Mouse (Mus musculus) lung, postnatal 36 days (tissue): ENCODE results near the gene Urah.

ENCODE experiments used
- DNase-seq: peaks from one replicate; pipeline ENCODE4 v3.0.0; 2022; ENCODE audit warnings: mixed read lengths

The Urah gene

DNA sequence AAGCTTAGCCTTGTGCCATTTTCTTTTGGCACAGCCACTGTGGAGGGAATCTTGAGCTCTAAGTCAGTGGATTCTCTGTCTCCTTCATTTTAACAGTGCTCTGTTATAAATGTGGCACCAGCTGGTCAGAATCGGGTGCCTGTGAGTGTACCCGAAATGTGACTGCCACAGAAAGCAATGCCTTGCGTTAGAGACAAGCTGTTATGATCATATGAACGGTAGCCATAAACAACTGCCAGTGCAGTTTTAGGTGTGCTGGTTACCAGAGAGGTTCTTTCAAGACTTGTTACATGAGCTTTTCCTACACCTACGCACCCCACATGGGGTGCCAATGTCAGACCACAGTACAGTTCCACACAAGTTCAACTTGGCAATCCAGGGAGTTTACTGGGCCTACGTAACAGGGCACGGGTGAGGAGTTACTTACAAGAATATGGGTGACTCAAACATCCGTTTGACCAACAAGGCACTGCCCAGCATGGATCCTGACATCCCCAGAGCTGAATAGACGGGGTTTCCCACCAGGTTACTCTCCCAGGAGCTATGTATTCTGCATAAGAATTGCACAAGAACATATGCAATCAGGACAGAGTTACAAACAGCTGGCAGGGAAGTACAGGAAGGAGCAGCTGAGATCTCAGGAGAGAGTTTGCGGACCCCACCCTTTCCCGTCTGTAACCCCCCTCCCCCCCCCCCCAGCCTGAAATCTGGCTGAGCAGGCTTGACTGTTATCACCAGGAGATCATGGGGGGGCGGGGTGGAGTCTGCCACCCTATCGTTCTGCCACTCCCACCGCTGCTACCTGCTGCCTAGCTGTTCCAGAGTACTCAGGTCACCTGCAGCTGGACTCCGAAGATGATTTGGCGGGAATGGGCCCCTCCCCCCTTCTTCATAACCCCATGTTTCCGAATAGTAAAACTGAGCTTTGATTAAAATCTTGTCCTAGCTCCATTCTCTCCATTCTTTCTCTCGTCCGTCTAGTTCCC is 6.2 kb downstream of the Urah start:
- DNase-seq = peak; percentile 41

DNA sequence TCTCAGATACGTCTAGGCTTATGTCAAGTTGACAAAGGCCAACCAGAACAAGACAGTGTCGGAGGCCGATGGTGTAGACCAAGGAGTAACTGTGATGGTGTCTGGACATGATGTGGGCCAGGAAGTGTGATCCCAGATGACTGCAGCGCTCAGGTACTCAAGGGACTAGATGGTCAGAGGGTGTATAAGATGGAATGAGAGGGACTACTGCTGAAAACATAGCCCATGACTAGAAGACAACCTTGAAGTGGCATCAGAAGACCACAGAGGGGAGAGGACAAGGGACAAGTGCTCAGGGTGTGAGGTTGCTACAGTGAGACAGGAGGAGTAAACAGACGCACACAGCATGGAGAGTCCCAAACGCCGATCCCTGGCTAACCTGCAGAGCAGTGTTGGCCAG is 9.0 kb downstream of the Urah start:
- DNase-seq = no peak

DNA sequence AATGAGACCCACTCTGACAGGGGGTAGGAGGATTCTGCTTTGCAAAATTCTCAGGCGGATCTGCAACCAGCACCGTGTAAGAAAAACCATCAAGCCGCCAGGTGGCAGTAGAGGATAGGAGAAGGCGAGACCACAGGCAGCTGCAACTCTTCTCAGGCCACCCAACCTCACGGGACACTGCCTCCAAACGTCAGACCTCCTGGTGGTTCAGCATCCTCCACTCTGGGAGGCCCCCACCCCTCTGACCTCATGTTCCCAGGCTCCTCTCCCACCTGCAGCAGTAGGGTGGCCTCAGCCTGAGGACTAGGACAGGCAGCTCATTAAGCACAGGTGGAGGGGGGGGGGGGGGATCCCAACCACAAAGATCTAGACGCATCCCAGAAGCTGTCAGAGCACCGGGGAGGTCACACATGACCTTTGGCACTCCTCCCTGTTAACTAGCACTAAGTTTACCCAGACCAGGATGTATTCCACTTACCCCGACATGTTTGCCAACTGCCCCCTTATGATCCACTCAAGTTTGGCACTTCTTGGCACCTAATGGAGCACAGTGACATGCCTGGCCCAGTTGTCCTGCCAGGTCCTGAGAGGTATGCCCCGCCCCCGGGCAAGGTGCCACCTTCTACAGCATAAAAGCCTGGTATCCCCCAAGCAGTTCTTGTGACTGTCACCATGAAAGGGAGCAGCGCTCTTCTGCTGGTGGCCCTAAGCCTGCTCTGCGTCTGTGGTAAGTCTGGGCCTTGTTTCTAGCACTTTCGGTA is 10.3 kb downstream of the Urah start, which contains the start of gene Scgb1c1:
Gene Scgb1c1, plus strand, starts transcription at position 643 of the 761 bp plus-strand sequence.
- DNase-seq = peak; percentile 95

DNA sequence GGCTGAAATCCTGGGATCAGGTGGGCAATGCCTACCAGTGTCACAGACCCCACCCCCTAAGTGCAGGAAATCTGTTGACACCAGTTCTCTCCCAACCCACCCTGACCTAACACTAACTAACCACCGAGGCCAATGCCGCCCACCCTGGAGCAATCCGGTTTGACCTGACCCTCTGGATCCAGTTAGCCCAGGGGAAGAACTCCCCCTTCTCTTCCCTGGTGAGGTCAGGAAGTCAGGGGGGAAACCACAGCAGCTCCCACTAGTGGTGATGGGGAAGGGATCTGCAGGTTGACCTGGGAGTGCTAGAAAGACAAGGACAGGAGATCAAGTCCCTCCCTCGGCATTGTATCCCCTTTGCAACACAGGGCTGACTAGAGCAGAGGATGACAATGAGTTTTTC is 10.9 kb downstream of the Urah start:
- no peak for DNase-seq

DNA sequence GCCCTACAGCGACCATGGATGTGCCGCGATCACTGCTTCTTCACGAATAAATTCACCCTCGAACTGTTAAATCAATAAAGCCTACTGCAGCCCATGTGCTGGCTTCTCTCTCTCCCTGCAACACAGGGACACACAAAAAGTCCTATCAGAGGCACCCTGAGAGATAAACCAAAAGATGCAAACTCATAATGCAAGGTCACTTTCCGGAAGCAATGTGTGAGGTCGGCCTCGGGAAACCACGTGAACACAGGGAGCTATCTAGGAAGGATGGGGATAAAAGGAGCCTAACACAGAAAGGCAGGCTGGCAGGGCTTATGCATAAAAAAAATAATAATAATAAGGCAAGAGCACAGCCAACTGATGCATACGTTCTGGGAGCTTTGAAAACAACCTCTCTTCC is 11.9 kb downstream of the Urah start:
- DNase-seq = no peak

DNA sequence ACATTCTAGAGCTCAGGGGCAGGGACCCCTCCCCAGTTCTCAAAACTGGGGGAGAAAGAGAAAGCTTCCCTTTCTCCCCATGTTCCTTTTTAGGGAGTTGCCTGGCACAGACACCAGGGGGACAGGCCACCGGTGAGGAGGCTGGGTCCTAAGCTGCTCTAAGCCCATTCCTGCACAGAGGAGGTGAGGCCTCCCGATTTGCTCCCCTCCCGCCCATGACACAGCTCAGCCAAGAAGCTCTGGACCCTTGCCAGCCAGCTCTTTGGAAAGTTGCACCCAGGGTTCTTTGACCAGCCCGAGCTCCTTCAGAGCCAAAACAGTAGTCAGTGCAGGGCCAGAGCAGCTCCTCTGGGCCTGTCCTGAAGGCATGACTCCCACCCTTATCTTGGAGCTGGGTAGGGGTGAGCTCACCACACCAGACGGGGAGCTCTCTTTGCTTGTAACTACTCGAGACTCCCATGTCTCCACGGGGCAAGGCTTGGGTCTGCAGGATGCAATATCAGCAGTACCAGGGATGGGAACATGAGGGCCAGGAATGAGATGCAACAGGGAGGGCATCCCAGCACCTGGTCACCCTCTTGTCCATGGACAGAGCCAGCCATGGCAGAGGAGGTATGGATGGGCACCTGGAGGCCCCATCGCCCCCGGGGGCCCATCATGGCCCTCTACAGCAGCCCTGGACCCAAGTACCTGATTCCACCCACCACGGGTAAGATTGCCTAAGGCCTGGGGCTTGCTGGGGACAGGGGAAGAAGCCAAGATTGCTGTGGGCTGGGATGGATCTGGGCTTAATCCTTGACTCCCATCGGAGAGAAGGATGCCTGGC is 13.2 kb downstream of the Urah start, which contains the start of gene Odf3:
Gene Odf3, plus strand, starts transcription at position 51 of the 826 bp plus-strand sequence.
- peak; percentile 42 for DNase-seq

DNA sequence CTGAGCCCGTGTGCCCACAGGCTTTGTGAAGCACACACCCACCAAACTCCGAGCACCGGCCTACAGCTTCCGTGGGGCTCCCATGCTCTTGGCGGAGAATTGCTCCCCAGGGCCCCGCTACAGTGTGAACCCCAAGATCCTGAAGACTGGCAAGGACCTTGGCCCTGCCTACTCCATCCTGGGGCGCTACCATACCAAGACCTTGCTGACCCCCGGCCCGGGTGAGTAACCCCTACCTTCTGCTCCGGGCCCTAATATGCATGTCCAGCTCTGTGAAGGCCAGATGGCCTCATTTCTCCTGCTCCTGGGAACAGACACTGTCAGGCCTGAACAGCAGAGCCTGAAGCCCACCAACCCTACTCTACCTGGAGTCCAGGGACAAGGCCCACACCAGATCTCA is 13.8 kb downstream of the Urah start:
- DNase-seq = no peak

DNA sequence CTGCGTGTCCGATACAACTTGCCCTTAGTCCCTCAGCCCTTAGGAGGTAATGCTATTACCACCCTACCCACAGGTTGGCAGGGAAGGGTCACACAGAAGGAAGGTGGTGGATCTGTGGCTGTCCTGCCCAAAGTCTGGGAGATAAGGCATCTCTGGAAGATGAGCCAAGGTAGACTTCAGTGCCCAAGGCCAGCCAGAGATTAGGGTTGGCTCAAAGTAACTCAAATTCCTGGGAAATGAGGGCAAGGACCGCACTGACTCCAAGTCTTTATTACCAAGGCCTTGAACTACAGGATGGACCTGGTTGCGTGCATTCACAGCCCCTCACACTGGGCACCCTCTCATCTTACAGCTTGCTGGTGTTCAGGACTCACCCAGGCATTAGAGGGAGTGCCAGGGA is 17.1 kb downstream of the Urah start:
- DNase-seq = no peak

DNA sequence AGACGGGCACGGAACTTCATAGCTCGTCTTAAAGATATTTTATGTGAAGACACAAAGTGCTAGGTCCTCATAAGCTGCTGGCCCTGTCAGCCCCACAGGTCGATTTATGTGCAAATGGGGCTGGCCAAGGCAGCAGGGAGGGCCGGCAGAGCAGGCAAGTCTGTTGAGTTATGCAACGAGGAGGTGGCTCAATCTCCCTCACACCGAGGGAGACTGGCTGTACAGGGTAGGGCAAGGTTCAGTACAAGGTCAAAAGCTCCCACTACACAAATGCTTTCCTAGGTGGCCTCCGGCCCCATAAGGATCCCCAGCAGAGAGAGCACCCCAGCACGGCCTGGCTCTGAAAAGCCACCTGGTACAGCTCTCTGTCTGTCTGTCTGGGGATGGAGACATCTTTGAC is 18.6 kb downstream of the Urah start:
- no peak for DNase-seq

DNA sequence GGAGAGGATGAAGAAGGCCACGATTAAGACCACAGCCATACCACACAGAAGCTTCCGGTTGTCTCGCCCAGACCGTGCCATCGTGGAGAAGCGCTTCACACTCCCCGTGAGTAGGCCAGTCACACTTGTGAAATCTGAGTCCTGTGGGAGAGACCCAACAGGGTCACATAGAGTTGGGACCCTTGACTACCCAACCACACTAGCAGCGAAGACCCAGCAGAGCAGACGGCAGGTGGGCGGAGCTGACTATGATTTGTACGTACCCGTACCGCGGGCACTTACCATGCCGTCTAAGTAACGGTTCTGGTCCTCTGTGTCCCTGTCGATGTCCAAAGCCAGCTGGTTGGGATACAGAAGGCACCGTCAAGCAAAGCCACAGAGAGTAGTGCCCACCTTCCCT is 19.7 kb downstream of the Urah start:
- DNase-seq = no peak

DNA sequence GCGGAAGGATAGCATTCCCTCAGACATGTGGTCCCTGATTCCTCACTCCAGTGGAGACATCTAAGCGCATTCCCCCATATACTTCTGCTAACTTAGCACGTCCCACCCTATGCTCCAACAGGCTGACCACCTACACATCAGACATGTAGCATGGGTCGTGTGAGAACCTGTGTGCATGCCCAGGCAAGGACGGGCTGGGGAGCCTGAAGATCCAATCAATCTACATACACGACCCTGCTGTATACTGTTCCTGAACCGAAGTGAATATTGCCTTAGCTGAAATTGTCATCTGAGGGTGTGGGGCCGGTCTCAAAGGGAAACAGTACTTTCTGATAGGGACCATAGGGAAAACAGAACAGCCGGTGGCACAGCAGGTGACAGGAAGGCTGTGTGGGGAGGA is 20.4 kb downstream of the Urah start:
- DNase-seq = no peak

DNA sequence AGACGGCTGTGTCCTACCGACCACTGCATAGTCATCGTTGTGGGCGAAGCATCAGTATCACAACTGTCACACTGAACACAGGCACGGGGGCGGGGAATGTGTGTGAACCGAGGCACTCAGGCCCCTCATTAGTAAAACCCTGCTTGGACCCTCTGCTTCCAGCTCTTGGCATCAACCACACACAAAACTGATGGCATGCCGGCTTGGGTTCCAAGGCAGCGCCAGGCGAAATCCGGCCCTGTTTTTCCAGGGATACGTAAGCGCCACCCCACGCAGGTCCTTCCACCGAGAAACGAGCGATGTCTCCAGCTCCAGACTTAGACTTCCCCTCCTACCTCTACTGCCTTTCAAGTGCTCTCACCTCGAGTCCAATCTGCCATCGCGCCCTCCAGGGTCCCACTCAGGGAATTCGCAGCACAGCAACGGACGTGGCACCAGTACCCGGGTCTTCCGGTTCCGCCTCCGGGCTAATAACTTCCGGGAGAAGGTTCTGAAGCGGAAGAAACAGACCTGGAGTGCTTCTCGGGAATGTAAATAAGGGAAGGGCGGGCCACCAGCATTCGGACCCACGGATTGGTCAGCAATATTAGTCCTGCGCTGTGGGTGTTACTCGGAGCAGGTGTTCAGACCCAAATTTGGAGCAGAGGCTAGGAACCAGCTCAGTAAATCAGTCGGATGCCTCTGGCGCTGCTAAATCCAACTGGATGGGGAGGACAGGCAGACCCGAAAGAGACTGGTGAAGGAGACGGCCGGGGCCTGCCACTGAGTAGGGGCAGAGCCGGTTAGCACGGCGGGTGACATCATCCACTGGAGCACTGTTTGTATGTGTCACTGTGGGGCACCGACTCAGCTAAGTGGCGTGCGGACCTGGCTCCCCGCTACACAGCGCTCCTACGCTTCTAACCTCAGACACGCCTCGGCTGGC is 21.3 kb downstream of the Urah start, which contains the start of gene Gm45785:
Gene Gm45785, minus strand, starts transcription at position 472 of the 925 bp plus-strand sequence.
- peak; percentile 96 for DNase-seq

DNA sequence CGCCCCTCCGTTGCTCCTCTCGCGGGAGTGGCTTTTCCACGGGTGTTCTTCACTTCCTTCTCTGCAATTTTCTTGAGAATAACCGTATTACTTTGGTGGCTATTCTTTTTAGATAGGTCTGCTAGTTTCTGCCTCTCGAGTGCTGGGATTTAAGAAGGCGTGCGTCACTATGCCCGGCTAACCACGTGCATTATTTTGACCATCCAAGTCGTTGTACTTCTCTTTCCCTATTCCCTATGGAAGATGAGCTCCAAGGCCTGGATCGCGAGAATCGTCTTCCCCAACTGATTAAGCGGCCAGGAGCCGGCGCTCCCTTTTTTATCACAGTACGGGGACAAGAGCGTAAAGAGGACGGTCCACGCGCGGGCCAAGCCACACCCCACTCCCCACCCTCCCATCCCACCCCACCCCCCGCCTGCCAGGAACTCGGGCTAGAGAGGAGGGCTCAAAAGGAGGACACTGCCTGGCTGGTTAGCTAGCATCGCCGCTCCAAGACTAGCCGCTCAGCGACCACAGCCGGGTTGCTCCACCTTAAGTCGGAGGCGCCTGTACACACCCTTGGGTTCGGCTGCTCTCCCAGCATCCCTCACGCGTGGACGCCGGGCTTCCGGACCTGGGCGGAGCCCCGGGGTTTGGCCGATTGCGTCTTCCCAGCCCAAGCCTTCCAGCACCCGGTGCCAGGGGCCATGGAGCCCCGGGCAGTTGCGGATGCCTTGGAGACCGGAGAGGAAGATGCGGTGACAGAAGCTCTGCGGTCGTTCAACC is 22.1 kb downstream of the Urah start, which contains the start of gene Ric8a:
Gene Ric8a, plus strand, starts transcription at position 173 of the 765 bp plus-strand sequence.
- peak; percentile 95 for DNase-seq

DNA sequence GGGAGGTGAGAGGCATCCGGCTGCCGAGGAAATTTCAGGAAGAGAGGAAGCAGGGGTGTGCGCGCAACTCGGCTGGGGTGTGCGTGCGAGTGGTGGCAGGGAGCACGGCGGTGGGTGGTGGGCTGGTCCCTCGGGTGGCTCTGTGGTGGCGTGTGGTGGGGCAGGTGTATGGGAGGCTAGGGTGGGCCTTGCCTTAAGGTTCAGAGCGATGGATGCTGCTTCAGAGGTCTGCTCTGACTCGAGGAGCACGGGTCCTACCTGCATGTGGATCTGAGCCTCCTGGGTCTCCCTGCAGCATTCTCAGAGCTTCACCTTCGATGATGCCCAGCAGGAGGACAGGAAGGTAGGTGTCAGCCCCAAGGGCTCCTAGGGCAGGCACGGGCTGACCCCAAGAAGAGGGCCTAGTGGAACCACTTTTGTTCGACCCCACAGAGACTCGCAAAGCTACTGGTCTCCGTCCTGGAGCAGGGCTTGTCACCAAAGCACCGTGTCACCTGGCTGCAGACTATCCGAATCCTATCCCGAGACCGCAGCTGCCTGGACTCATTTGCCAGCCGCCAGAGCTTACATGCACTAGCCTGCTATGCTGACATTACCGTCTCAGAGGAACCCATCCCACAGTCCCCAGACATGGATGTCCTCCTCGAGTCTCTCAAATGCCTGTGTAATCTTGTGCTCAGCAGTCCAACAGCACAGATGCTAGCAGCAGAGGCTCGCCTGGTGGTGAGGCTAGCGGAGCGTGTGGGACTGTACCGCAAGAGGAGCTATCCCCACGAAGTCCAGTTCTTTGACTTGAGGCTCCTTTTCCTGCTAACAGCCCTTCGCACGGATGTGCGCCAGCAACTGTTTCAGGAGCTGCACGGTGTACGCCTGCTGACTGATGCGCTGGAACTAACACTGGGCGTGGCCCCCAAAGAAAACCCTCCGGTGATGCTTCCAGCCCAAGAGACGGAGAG is 23.0 kb downstream of the Urah start, which contains the start of gene Bet1l:
Gene Bet1l, minus strand, starts transcription at position 28 of the 956 bp plus-strand sequence.
- no peak for DNase-seq

DNA sequence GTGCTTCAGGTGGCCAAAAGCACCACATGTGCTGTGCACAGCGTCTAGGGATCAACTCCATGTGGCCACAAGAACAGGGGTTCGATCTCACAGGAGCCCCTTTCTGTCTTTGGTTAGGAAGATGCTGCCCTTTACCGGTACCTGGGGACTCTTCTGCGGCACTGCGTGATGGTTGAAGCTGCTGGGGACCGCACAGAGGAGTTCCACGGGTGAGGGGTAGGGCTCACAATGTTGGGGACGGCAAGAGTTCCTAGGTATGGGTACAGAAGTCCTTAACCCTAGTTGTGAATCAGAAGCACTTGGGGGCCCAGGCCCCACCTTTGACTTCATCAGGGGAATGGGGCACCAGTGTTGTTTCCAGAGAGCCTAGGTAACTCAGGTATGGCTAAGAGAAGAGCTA is 23.9 kb downstream of the Urah start:
- DNase-seq = no peak

DNA sequence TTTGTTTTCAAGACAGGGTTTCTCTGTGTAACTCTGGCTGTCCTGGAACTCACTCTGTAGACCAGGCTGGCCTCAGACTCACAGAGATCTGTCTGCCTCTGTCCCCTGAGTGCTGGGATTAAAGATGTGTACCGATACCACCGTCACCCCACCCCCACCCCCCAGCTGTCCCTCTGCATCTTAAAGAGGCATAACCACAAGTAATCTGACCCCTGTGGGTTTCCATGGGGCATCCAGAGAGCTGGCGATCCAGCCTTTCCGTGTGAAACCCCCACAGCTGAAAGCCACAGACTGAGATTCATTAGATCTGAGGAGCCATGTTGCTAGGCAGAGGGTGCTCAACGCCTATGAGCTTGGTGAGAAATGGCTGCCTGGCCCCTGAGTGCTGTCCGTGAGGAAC is 25.2 kb downstream of the Urah start:
- no peak for DNase-seq

DNA sequence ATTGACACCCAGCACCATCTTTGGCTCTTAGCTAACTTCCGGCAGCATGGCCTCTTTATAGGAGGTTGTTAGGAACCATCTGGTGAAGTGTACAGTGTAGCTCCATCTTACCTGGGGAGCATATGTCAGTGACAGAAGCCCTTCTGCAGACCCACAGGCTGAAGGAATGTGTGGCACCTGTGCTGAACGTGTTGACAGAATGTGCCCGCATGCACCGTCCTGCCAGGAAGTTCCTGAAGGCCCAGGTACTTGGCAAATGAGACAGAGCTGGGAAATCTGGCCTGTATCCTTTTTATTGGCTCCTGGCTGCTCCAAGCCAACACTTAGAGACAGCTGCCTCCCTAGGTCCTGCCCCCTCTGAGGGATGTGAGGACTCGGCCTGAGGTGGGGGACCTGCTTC is 25.9 kb downstream of the Urah start:
- DNase-seq = no peak

DNA sequence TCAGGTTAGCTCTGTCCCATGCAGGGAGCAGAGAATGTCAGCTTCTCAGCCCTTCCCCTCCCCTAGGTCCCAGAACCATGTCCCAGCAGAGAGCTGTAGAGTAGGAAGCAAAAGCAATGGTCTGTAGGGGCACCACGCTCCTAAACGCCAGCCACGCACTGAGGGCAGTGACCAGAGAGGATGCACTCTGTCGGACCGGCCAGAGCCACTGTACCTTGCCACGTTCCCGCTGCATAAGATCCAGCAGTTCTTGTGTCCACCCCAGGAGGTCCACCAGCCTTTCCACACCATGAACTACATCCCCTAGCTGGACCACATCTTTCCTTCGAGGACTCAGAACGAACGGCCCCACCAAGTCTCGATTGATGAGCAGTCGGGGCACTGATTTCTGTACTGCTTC is 29.9 kb downstream of the Urah start:
- no peak for DNase-seq

DNA sequence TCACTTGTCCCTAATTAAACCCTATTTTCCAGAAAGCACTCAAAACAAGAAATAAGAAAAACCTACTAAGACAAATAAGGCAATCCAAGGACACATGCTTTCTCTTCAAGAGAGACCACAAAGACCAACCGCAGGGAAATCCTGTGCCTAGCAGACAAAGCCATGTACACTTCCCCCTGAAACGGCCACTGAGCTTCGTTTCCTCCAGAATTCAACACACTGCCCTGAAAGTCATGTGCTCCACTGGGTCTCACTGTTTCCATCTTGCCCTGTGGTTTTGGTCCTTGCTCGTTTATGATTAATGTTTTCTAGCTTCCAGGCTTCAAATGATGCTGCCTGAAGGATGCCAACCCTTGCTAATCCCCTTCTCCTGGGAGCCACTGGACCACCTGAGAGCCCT is 39.4 kb downstream of the Urah start:
- peak; percentile 46 for DNase-seq
